Mouse (Mus musculus) layer of hippocampus, postnatal 10 days (tissue): ENCODE results near the gene Lrrc25. TPM values are rescaled to one million over a fixed set of nuclear protein-coding genes. Genes with fewer than 3 reads are reported as not detected.

Experiments
- DNase-seq, 2 experiments: peaks; one replicate each; pipeline ENCODE4 v3.0.0; 2021; ENCODE audit warnings: low spot score in 2 of 2
- total RNA-seq, 2 experiments: library from RNA; stranded (reverse); gene quantifications; 2 replicates each; pipeline ENCODE4 v1.2.3; 2021

The Lrrc25 gene
- total RNA-seq, 2 experiments from 2014 or later: 0.96 to 2.3 TPM

DNA sequence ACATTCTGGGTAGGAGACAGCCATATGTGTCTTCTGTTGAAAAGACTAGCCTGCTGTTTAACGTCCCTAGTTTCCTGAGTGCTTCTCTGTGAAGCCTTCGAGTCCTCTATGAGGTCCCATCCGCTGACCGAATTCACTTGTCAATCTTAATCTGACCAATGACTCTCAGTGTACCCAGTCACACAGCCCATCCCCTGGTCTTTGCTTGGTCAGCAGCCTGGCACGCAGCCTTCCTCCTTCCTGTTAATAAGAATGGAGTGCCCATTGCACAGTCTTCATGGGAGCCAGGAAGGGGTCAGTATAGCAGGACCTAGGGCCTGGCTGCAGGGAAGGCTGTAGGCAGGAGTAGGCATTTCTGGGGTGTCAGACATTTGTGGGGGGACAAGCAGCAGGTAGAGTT lies 1.5 kb upstream of the Lrrc25 start:
- no peak for DNase-seq

DNA sequence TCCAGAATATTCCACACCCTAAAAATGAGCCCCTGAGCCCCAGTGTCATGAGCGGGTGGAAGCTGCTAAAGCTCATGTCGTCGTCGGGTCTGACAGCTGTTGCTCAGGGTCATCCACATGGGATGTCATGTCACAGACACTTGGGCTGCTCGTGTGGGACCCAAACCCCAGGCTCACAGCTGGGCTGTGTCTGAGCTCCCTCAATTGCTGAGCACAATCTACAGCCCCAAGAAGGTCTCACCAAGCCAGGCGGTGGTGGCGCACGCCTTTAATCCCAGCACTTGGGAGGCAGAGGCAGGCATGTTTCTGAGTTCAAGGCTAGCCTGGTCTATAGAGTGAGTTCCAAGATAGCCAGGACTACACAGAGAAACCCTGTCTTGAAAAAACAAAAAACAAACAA lies 674 bp upstream of the Lrrc25 start:
- no peak for DNase-seq

DNA sequence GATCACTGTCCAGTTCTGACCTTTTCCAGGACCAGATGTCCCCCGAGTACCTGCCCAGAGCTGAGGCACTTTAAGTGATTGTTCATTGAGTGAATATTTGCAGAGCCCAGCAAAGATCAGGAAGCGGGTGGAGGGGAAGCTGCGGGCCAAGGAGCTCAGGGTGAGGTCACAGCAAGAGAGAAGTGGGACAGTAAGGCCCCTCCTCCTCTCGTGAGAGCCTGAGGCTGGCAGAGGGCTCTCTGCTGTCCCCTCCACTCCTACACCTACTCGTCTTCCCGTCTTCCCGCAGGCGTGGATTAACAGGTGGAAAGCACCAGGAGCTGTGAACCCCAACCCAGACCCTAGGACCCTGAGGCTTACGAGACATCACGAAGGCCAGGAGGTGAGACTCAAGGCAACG lies 690 bp downstream of the Lrrc25 start:
- no peak for DNase-seq

DNA sequence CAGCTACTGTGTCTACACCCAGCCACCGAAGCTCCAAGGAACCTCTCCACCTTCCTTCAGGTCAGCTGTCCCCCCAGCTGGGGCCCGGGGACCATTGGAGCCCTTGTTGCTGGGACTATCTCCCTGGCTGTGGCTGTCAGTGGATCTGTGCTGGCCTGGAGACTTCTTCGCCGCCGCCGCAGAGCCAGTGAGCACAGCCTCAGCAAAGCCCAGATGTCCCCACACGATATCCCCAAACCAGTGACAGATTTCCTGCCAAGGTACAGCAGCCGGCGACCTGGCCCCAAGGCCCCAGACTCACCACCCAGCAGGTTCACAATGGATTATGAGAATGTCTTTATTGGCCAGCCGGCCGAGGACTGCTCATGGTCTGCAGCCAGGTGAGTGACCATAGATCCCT lies 2.0 kb downstream of the Lrrc25 start:
- DNase-seq: no peak

DNA sequence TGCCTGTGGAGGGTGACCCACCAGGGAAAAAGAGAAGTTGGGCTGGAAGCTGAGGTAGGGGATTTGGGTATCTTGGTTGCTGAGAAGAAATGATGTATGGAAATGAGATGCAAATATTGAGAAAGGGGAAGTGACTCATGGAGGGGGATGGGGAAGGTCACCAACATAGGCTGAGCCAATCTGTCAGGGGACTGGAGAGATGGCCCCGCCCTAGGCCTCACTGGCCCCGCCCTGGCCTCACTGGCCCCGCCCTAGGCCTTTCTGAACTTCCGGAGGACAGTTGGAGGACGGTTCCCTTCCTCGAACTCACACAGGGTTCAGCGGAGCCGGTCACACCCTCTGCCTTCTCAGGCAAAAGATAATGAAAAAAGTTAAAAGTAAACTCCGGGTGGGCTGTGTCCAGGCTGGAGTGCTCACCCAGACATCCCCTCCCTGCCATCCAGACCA lies 3.0 kb downstream of the Lrrc25 start:
- DNase-seq: no peak

DNA sequence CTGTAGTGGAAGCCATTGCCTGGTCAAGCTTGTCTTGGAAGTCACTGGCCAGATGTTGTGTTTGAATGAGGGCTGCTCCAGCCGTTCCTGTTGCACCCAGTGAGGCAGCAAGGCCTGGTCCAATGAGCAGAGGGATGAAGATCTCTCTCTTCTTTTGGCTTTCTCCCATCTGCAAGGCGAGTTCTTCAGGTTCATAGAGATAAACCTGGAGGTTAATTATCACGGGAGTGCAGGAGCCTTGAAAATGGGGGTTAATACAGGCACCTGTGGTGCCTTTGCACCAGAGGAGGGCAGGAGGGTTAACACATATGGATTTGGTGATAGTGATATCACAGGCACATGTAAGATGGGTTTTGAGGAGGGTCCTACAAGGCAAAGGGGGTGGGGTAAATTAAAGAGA lies 6.3 kb downstream of the Lrrc25 start:
- DNase-seq: no peak

DNA sequence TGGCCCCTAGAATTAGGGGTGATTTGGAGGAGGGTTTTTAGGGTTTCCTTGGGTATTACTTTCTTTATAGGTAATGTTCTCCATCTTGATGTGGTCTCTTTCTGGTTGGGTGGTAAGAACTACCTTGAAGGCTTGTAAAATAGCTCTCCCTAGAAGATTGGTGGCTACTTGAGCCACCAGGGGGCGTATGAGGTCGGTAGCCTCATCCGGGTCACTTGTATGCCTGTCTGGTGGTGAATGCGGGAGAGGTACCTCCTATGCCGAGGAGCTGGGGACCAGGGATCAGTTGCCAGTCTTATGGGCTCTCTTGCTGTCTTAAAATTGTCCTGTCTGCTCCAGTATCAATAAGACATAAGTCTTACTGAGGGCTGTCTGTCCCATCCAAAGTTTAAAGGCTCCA lies 9.1 kb downstream of the Lrrc25 start:
- no peak for DNase-seq

DNA sequence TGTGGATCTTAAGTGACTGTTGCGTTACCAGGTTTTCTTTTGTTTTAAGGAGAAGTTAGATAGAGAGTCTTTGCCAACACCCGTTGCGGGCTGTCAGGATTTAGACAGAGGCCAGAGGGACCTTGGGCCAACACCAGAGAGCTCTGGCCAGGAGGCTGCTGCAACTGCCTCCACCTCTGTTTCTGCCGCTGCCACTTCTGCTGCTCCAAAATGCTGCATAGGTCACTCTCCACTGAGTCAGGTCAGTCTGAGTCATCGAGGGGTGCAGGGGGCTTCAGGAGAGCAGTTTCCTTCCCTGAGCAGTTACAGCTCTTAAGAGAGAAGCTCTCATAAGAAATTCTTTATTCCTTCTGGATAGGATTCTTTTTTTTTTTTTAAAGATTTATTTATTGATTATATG lies 11.1 kb downstream of the Lrrc25 start:
- DNase-seq: no peak

DNA sequence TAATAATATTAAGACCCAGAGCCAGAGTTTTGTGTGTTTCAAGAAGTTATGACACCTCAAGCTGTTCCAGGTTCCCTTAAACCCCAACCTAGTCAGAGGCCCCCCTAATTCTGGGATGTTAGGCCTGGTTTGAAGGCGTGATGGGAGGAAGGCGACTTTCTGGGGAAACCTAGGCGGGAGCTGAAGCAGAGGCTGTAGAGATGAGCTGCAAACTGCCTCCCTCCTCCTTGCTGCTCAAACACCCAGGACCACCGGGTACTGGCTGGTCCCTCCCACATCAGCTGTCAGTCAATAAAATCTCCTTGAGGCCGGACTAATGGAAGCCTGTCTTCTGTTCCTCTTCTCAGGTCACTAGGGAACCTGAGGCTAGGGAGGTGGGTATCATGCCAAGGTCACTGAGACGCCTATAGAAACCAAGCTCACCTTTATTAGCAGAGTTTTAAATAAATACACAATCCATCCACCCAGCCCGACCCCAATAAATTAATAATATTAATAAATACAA lies 13.1 kb downstream of the Lrrc25 start:
- no peak for DNase-seq

DNA sequence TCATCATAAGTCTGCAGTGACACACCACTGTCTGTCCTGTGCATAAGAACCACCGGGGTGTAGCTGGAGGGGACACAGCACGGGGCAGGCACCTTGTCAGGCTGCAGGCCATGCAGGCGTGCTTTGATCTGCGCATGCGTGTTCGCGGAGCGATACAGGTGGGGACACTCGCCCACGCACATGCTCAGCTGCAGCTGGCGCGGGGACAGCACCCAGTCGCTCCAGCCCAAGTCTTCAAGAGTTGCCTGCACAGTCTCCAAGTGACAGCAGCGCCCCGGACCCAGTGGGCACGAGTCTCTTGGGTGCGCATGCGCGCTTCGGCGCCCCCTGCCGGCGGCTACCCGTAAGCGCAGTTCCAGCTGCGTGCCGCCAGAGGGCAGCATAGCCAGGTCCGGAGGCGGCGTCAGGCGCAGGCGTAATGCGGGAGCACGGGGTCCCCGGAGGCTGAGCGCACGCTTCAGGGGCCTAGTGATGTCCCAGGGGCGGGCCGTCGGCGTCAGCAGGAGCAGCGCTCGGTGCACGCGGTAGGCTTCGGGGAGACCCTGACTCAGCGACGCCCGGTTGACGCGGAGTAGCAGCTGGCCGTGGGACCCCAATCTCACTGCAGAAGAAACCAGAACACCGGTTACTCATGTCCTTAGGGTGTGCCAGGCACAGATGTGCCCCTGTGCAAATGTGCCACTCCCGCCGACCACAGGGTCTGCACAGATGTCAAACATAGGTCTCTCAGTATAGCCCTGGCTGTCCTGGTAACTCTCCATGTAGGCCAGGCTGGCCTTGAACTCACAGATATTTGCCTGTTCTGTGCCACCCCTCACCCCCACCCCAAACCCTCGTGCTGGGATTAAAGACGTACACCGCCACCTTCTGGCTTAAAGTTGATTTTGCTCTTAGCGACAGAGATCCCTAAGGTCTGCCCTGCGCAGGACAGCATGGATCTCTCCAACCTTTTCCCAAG lies 13.9 kb downstream of the Lrrc25 start:
- peak; percentile 91 to 93 for DNase-seq

DNA sequence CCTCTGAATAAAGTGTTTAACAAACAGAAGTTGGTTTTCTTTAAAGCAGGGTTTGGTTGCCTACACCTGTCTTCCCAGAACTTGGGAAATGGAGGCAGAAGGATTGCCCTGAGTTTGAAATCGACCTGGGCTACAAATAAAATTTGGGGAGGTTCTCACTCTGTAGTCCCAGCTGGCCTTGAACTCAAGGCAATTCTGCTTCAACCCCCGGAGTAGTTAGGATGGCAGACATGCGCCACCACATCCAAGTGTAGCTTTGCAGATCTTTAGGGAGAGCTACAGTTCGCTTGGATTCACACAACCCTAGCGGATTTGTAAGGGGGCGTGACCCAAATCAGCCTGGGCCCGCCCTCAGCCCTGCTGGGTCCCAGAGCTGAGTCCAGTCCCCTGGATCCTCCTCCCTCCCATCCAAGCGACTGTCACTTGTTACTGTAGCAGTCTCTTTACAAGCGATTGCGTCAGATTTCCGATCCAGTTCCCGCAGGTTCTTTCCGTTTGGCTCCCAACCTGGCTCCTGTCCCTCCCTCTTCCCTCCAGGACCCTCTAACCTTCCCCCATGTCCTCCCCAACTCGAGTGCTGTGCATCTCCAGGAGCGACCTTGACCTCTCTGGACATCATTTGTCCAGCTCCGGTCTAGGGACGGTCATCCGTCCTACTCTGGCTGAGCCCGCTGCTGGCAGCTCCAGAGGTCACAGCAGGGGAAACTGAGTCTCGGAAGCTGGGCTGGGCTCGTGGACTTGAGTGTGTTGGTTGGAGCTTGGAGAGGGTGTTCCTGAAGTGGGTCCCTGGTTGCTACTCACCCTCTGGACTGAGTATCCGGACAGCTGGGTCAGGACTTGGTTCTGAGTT lies 14.8 kb downstream of the Lrrc25 start:
- DNase-seq: peak in 1 of 2 experiments; percentile 45

DNA sequence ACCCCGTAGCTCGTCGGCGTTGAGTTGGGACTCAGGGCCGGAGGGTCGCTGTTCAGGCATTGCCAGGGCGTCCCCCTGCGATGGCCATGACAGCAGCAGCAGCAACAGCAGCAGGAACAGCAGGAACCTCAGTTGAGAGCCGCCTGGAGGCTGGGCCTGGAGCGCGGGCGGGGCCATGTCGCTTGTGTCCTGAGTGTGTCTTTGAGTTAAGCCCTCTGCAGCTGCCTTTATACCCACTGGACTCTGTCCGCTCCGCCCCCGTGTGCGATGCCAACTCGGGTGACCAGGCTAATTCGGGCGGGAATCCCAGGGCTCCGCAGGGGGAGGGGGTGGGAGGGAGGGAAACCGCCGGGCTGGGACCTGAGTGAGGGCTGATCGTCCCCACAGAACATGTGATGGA lies 15.5 kb downstream of the Lrrc25 start:
- no peak for DNase-seq

DNA sequence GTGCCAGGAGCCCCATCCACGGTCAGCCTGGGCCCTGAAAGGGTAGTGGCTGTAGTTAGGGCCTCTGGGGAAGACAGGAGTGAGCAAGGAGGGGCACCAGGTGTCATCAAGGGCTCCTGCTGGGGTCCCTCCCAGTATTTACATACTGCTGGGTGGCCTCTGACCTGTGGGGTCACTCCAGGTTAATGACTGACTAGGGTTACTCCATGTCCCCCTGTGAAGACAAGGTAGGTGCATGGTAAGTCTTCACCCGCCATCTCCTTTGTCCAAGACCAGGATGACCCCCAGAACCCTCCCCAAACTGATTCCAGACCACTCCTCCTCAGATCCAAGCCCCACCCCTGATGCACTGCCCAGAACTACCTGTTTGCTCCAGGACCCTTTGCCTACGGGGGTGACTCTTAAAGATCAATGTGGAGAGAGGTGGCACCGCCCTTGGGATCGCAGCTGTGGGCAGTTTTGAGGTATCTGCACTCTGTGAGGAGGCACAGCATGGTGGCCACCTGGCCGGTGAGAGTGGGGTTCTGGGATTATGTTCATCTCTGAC lies 16.5 kb downstream of the Lrrc25 start, which contains the start of gene Gdf15:
Gdf15 (minus strand) TSS at position 111 of the 547 bp plus-strand sequence.
- DNase-seq: no peak

DNA sequence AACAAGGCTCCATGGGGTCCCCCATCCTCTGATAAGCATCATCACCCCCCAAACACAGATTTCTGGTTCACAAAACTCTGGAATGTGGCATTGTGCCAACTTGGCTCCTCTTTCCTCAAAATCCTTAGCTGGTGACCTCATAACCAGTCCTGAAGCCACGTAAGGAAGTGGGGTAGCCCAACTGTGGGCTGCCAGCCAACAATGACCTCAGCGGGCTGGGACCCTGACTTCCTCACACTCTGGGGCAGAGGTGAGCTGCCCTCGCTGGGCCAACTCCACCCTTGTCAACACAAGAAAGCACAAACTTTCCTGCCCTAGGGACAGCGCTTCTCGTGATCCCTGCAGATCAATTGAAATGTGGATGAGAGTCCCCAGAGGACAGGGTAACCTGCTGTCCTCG lies 18.1 kb downstream of the Lrrc25 start:
- DNase-seq: no peak

DNA sequence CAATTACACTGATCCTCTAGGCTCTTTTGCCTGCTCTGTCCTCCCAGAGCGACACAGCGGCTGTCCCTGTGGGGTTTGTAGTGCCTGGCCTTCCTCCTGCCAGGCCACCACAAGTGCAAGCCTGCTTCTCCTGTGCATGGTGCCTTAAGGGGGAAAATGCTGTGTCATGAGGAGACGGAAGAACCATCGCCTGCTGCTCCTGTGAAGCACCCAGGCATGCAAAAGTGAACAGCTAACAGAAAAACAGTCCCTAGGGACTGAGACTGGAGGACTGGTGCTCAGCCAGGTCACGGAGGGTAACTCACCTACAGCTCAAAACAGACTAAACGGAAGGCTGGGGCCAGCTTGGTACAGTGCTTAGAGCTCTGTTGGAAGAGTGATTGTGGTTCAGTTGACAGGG lies 19.6 kb downstream of the Lrrc25 start:
- DNase-seq: no peak

DNA sequence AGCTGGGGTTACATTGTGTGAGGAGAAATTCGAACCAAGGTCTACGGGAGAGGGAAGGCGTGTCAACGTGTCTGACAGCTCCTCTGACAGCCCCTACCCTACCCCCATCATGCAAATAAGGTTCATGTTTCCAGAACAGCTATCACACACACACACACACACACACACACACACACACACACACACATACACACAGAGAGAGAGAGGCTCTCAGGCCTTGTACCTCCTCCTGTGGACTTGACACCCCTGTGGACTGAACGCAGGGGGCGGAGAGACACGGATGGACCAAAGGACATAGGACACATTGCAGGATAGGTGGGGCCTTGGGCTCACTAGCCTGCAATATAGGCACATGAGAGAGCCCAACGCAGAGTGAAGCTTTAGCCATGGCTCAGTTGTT lies 20.9 kb downstream of the Lrrc25 start:
- no peak for DNase-seq

DNA sequence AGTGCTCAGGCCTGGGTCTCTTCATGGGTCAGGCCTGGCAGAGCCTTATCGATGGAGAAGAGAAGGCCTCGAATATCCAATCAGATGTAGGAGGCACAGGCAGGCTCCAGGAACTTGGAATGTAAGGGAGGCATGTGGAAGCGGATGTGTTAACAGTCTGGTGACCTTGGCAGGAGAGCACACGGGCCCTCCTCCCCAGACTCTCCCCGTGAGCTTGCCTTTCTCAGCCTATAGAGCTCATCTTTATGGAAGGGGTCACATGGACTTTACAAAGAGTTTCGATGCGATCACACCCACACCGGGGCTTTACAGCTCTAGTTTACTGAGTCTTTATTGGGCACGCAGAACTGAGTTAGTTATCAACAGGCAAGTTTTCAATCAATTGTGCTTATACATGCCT lies 22.8 kb downstream of the Lrrc25 start:
- no peak for DNase-seq

DNA sequence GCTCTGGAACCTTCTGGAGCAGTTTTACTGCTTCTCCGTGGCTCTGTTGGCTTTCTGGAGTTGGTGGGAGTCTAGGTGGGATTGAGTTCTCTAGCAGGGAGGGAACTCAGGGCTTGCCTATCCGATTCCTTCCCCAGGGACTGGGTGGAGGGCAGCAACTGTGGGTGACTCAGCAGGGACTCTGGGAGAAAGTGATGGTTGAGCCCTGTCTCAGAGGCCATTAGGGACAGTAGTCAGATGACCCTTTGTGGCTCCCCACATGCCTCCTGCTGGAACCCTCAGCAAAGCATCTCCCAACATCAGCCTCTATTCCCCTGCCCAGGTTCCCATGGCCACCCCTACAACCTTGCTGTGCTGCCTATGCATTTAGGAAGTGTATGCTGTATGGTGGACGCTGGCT lies 27.1 kb downstream of the Lrrc25 start:
- DNase-seq: no peak

DNA sequence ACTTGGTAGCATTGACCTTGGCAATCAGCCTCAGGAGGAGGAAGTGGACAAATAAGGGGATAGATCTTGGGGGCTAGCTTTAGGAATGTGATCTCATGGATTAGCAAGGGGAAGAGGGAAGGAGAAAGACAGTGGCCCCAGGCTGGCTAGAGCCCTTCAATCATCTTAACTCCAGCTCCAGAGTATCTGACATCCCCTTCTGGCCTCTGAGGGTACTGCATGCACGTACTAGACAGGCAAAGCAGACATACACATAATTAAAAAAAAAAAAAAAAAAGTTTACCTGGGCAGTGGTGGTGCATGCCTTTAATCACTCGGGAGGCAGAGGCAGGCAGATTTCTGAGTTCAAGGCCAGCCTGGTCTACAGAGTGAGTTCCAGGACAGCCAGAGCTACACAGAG lies 28.1 kb downstream of the Lrrc25 start:
- DNase-seq: no peak

DNA sequence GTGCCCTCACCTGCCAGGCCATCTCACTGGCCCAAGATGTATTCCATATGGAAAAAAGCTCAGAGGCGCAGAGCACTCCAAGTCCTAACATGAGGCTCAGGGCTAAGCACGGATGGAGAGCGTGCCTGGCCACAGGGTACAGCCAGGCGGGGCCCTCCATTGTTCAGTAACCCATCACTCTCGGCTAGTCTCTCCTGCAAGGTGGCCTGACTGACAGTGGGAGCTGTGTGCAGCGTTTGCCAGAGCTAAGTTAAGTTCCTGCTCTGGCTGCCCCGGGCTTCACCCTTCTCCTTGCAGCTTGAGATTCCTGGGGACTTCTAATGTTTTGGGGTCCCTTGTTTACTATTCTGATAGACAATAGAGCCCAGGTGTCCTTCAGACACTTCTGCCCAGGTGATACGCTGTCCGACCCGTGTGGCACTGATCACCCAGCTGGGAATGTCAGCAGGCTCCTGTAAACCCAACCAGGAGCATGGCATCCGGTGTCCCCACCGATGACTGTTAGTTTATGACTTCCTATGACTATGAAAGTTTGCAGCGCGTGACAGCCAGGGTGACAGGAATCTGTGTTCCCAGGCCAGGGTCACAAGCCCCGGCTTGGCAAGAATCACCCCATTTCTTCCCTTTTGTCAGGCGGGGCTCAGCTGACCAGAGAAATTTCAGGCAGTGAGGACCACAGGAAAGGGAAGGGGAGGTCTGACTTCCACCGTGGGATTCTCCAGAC lies 29.7 kb downstream of the Lrrc25 start:
- DNase-seq: no peak

DNA sequence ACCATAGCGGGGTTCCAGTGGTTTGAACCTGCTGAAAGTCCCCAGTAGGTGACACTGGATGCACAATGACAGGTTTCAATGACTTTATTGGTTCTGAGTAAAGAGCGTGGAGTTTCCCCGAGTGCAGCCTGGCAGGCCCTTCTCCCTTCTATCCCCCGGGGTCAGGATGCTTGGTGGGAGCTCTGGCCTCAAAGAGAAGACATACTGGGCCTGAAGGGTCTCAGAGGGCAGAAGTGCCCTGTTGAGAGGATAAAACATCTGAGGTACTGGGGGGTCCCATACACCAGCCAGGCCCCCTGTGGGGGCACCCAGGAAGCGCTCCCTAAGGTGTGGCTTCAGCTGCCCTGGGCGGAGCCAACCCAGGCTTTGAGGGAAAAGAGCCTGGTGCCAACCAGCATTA lies 30.4 kb downstream of the Lrrc25 start:
- DNase-seq: no peak
